Mouse (Mus musculus) brain, embryonic 14.5 days (tissue): ENCODE data around the gene Pfdn6.

Experiments used
- CTCF ChIP-seq: fragments of 200-500 bp; IDR thresholded peaks from 2 replicates; pipeline ENCODE4 v1.5.1; 2012; ENCODE audit warnings: inconsistent platforms, mild to moderate bottlenecking, moderate library complexity, borderline replicate concordance; ENCODE audit not compliant: insufficient read depth, insufficient read length; ENCODE audit errors: extremely low read depth
- POLR2A ChIP-seq: fragments of 200-500 bp; IDR thresholded peaks from 2 replicates; pipeline ENCODE4 v1.6.1; 2012; ENCODE audit warnings: mild to moderate bottlenecking, inconsistent platforms, borderline replicate concordance; ENCODE audit not compliant: poor library complexity, insufficient read depth, insufficient read length, severe bottlenecking; ENCODE audit errors: extremely low read depth

DNA sequence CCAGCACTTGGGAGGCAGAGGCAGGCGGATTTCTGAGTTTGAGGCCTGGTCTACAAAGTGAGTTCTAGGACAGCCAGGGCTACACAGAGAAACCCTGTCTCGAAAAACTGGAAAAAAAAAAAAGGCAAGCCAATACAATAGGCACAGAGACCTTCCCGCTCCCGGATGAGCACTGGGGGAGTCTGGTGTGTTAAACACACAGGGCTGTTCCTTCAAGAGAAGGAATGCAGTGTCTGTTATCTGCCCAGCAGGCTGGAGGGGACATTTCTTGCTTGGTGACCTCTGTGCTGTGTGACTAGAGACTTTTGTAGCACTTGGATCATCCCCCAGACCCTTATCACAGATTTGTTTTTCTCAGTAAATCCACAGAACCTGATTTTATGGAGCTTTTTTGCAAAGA, 38.5 kb downstream of the Pfdn6 start:
- no peak for TF ChIP-seq CTCF
- TF ChIP-seq POLR2A = no peak
